Mouse (Mus musculus): ENCODE results near the gene Rab21. TPM values are rescaled to one million over a fixed set of nuclear protein-coding genes. Genes with fewer than 3 reads are reported as not detected.

The Rab21 gene
- polyA plus RNA-seq, 1 experiment from 2014 or later = 4.6 TPM

DNA sequence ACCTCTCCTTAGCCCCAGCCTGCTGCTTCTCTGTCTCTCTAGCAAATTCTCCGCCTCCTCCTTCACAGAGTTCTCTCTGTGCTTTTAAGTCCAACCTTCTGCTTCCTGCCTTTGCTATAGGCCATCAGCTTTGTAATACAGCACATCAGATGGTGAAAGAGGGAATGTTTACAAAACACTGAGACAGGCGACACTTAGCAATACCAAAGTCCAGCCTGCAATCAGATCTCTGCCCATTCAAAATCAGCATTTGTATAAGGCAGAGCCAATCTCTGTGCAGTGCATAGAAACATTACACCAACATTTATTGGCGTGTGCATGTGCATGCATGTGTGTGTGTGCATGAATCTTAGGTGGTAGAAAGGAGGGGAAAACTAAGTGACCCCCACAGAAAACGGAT is 77.5 kb downstream of the Rab21 start:
- H3K36me3 ChIP-seq = peaks cover 43% of the 10 kb centered on the region
- no peak for ATAC-seq (ENCODE audit: insufficient number of reproducible peaks, low FRiP score, low TSS enrichment, low read depth)
- WGBS = 89% methylated on average over 4 of the region's 4 CpGs

More for the DNA sequence above, 77.5 kb downstream of the Rab21 start:
- Histone ChIP-seq H3K4me1 (peaks cover 4% of the 10 kb centered on the region; the same call in 1 of the 2 replicates), H3K4me3 (no peak overlapping the region), H3K27ac (no peak overlapping the region), H3K27me3 (no peaks in the 10 kb centered on the region), H3K4me2 (no peak overlapping the region), H3K9me3 (no peaks in the 10 kb centered on the region), H3K9ac (no peak overlapping the region)

Other genes with a start within 250 kb of the Rab21 start
- gene Tph2, start 130.6 kb downstream of the Rab21 start, polyA plus RNA-seq (2015; fragmentation: Nextera tagmentation; extraction: Ambion mirVana) = 0.09 TPM in 1 of 2 replicates, not detected in the other
- 52.5 and 59.9 TPM in 2 replicates for gene Tbc1d15, start 64.1 kb downstream of the Rab21 start, polyA plus RNA-seq (2015; fragmentation: Nextera tagmentation; extraction: Ambion mirVana)
- 26.6 and 28.6 TPM in 2 replicates for gene Tmem19, start 46.9 kb upstream of the Rab21 start, polyA plus RNA-seq (2015; fragmentation: Nextera tagmentation; extraction: Ambion mirVana)
- 21.2 and 21.5 TPM in 2 replicates for gene Thap2, start 68.8 kb upstream of the Rab21 start, polyA plus RNA-seq (2015; fragmentation: Nextera tagmentation; extraction: Ambion mirVana)
- gene Zfc3h1, start 69.4 kb upstream of the Rab21 start, polyA plus RNA-seq (2015; fragmentation: Nextera tagmentation; extraction: Ambion mirVana) = 16.7 and 21.9 TPM in 2 replicates